Mouse (Mus musculus) skeletal muscle tissue, adult 2 months (tissue): Measurements from ENCODE around the gene Nudt2.
A peak's percentile ranks its signal among the peaks of the same experiment; 100 is the strongest.

Source experiments
- DNase-seq: peaks from one replicate; pipeline ENCODE4 v3.0.0-alpha.2; 2012; ENCODE audit warnings: low read depth, low spot score

Gene Nudt2

GRCm38 (mm10) chr4:41520641-41521040 is 55.7 kb downstream of the Nudt2 start:
- no peak for DNase-seq

GRCm38 (mm10) chr4:41522136-41522535 is 57.2 kb downstream of the Nudt2 start:
- DNase-seq = no peak

GRCm38 (mm10) chr4:41522788-41523187 is 57.8 kb downstream of the Nudt2 start:
- peak; percentile 44 for DNase-seq

- no peak for DNase-seq
Measured at GRCm38 (mm10) chr4:41523839-41524238, 58.9 kb downstream of the Nudt2 start.

GRCm38 (mm10) chr4:41524829-41525228 is 59.9 kb downstream of the Nudt2 start:
- DNase-seq = no peak

- DNase-seq = no peak
Measured at GRCm38 (mm10) chr4:41526553-41526952, 61.6 kb downstream of the Nudt2 start.

GRCm38 (mm10) chr4:41527076-41527475 is 62.1 kb downstream of the Nudt2 start:
- DNase-seq = no peak

DNA sequence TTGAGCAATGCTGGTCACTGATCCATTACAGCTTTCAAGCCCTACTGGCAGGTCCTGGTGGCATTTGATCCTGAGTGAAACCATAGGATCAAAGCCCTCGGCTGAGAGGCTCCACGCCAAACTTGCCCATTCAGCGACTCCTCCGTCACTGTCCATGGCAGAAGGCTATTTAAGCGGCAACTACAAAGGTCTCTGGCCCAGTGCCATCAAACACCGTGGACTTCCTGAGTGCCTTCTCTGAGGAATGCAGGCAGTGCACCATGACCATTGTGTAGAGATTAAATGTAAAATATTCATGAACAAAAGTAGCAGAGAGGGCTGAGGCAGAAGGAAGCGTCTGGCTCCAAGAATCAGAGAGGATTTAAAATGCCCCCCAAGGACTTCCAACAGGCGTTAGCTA is 63.0 kb downstream of the Nudt2 start:
- DNase-seq = peak; percentile 89
